ENCODE assay signal across 8 mouse cellular contexts in genomic region chr16:57122682-57123445, GRCm38 (mm10). TPM values are rescaled to one million over a fixed set of nuclear protein-coding genes. Genes with fewer than 3 reads are reported as not detected.
DNase-seq lines count a peak whose midpoint lies in the region; ATAC-seq and TF ChIP-seq lines count a peak whose summit lies in the region.

No protein-coding gene starts in this region.

- ATAC-seq in kidney, postnatal 0 days (replicated peaks; ENCODE audit: low FRiP score, low read depth), result no peak
- ATAC-seq in intestine, embryonic 14.5 days (replicated peaks; ENCODE audit: low FRiP score, low TSS enrichment, low read depth), result no peak
- no peak for ATAC-seq in midbrain, postnatal 0 days (ENCODE audit: low FRiP score)

- no peaks in the 10 kb centered on the region for H3K27me3 ChIP-seq in kidney, postnatal 0 days (ENCODE audit: insufficient read depth, low read length)
- no peaks in the 10 kb centered on the region for H3K27me3 ChIP-seq in intestine, embryonic 14.5 days (replicated peaks; ENCODE audit: control insufficient read depth, insufficient read depth, low read length)
- no peaks in the 10 kb centered on the region for H3K27me3 ChIP-seq in midbrain, postnatal 0 days (ENCODE audit: insufficient read depth, low read length)

- no peaks in the 10 kb centered on the region for H3K36me3 ChIP-seq in kidney, postnatal 0 days (ENCODE audit: insufficient read depth, low read length)
- peaks cover 4% of the 10 kb centered on the region; the same call in 1 of the 2 replicates for H3K36me3 ChIP-seq in intestine, embryonic 14.5 days (ENCODE audit: control insufficient read depth, insufficient read depth, low read length)
- H3K36me3 ChIP-seq in midbrain, postnatal 0 days (ENCODE audit: insufficient read depth, low read length), result no peaks in the 10 kb centered on the region

- peak overlapping the region; percentile 99 for H3K9ac ChIP-seq in kidney, postnatal 0 days (ENCODE audit: low read depth, low read length)
- peak overlapping the region; percentile 92 for H3K9ac ChIP-seq in intestine, embryonic 14.5 days (ENCODE audit: low read length)
- peak overlapping the region; percentile 99; the same call in 1 of the 2 replicates for H3K9ac ChIP-seq in midbrain, postnatal 0 days (replicated peaks; ENCODE audit: low read length, poor library complexity, severe bottlenecking)

- H3K4me3 ChIP-seq in kidney, postnatal 0 days (replicated peaks; ENCODE audit: low read depth, low read length), result peak overlapping the region; percentile 99
- H3K4me3 ChIP-seq in intestine, embryonic 14.5 days (ENCODE audit: low read depth, low read length), result peak overlapping the region; percentile 95
- H3K4me3 ChIP-seq in midbrain, postnatal 0 days (ENCODE audit: low read depth, low read length), result peak overlapping the region; percentile 99

- no peak for DNase-seq in kidney, postnatal 0 days (ENCODE audit: low spot score)
- no peak for DNase-seq in kidney, adult 18-20 months
- DNase-seq in c-Kit-negative CD71-positive TER-119-positive erythroid progenitor cells, embryonic 14.5 days (ENCODE audit: low read depth, low spot score), result peak; percentile 1
- no peak for DNase-seq in intestine, embryonic 14.5 days (ENCODE audit: low spot score)
- no peak for DNase-seq in midbrain, postnatal 0 days (ENCODE audit: low spot score)
- no peak for DNase-seq in left cerebral cortex, adult 18-20 months (ENCODE audit: low spot score in 2 of 2)
- no peak for DNase-seq in thymus, adult 18-20 months
- DNase-seq in layer of hippocampus, adult 9-10 months (ENCODE audit: low spot score), result no peak

- peak overlapping the region; percentile 77 for H3K4me2 ChIP-seq in kidney, postnatal 0 days (ENCODE audit: low read length)
- peak overlapping the region; percentile 83 for H3K4me2 ChIP-seq in intestine, embryonic 14.5 days (ENCODE audit: low read length)
- peak overlapping the region; percentile 61 for H3K4me2 ChIP-seq in midbrain, postnatal 0 days (ENCODE audit: low read depth, low read length, poor library complexity, severe bottlenecking)

- WGBS in kidney, postnatal 0 days, result 26% methylated on average over 6 of the region's 6 CpGs
- 41% methylated on average over 6 of the region's 6 CpGs for WGBS in intestine, embryonic 14.5 days
- 61% methylated on average over 6 of the region's 6 CpGs for whole genome bisulfite sequencing in midbrain, postnatal 0 days

- no peaks in the 10 kb centered on the region for H3K9me3 ChIP-seq in kidney, postnatal 0 days (replicated peaks; ENCODE audit: low read length)
- H3K9me3 ChIP-seq in intestine, embryonic 14.5 days (ENCODE audit: control insufficient read depth, low read length), result no peaks in the 10 kb centered on the region
- H3K9me3 ChIP-seq in midbrain, postnatal 0 days (ENCODE audit: low read length), result no peaks in the 10 kb centered on the region

- TF ChIP-seq CTCF in kidney, postnatal 0 days (IDR thresholded peaks at IDR 0.05; ENCODE audit: low read depth), result no peak
- TF ChIP-seq CTCF in midbrain, postnatal 0 days (IDR thresholded peaks at IDR 0.05), result no peak

- H3K27ac ChIP-seq in kidney, postnatal 0 days, result no peak overlapping the region
- H3K27ac ChIP-seq in intestine, embryonic 14.5 days (ENCODE audit: low read depth), result no peak overlapping the region
- no peak overlapping the region for H3K27ac ChIP-seq in midbrain, postnatal 0 days (ENCODE audit: low read depth, low read length)

- H3K4me1 ChIP-seq in kidney, postnatal 0 days (replicated peaks; ENCODE audit: insufficient read depth, low read length), result peaks cover 14% of the 10 kb centered on the region
- peaks cover 15% of the 10 kb centered on the region for H3K4me1 ChIP-seq in intestine, embryonic 14.5 days (replicated peaks; ENCODE audit: control insufficient read depth, insufficient read depth, low read length)
- peaks cover 12% of the 10 kb centered on the region for H3K4me1 ChIP-seq in midbrain, postnatal 0 days (ENCODE audit: insufficient read depth, low read length)

RNA-seq across cellular contexts. Expression of gene Tomm70a, which starts 1.4 kb away (rescaled TPM):
- polyA plus RNA-seq in kidney, postnatal 0 days (2015; fragmentation: Nextera tagmentation; extraction: Ambion mirVana), result 37.6 and 41.5 TPM in 2 replicates
- 58.5 and 61.4 TPM in 2 replicates for polyA plus RNA-seq in intestine, embryonic 14.5 days (2014; fragmentation: Nextera tagmentation; extraction: Ambion mirVana)
- total RNA-seq in midbrain, postnatal 0 days (2014; rRNA removed), result 107 and 121 TPM in 2 replicates
- polyA plus RNA-seq in midbrain, postnatal 0 days (2015; fragmentation: Nextera tagmentation; extraction: Ambion mirVana), result 60.0 and 66.5 TPM in 2 replicates
- total RNA-seq in left cerebral cortex, adult 18-20 months (2021), result 100 to 1,000 TPM; 100 to 111 TPM

RNA-seq across cellular contexts. Expression of gene Nit2, which starts 44.3 kb away (rescaled TPM):
- polyA plus RNA-seq in kidney, postnatal 0 days (2015; fragmentation: Nextera tagmentation; extraction: Ambion mirVana), result 124 and 126 TPM in 2 replicates
- 78.8 and 84.4 TPM in 2 replicates for polyA plus RNA-seq in intestine, embryonic 14.5 days (2014; fragmentation: Nextera tagmentation; extraction: Ambion mirVana)
- 19.7 and 30.3 TPM in 2 replicates for total RNA-seq in midbrain, postnatal 0 days (2014; rRNA removed)
- 55.4 and 59.8 TPM in 2 replicates for polyA plus RNA-seq in midbrain, postnatal 0 days (2015; fragmentation: Nextera tagmentation; extraction: Ambion mirVana)
- total RNA-seq in left cerebral cortex, adult 18-20 months (2021), result 10 to 100 TPM; 12.4 to 13.2 TPM

RNA-seq across cellular contexts. Expression of gene Tmem45a2, which starts 51.7 kb away (rescaled TPM):
- 0.22 and 0.28 TPM in 2 replicates for polyA plus RNA-seq in kidney, postnatal 0 days (2015; fragmentation: Nextera tagmentation; extraction: Ambion mirVana)
- 0.08 TPM in 1 of 2 replicates, not detected in the other for polyA plus RNA-seq in intestine, embryonic 14.5 days (2014; fragmentation: Nextera tagmentation; extraction: Ambion mirVana)
- 0.66 TPM in 1 of 2 replicates, not detected in the other for total RNA-seq in midbrain, postnatal 0 days (2014; rRNA removed)
- 0.20 and 0.35 TPM in 2 replicates for polyA plus RNA-seq in midbrain, postnatal 0 days (2015; fragmentation: Nextera tagmentation; extraction: Ambion mirVana)
- under 1 TPM in 1 of 2 experiments, not detected in 1; 0.09 TPM for total RNA-seq in left cerebral cortex, adult 18-20 months (2021)
